7 mouse cellular contexts compared by ENCODE assay signal in genomic region chr13:78210748-78211089, GRCm38 (mm10). TPM values are rescaled to one million over a fixed set of nuclear protein-coding genes. Genes with fewer than 3 reads are reported as not detected.
DNase-seq lines count a peak whose midpoint lies in the region; ATAC-seq lines count a peak whose summit lies in the region.

No protein-coding gene starts in this region.

- peak overlapping the region; percentile 33; the same call in 1 of the 2 replicates for H3K4me3 ChIP-seq in liver, embryonic 11.5 days (ENCODE audit: low read depth, low read length)
- peak overlapping the region; percentile 33 for H3K4me3 ChIP-seq in forebrain, embryonic 11.5 days (ENCODE audit: low read depth, low read length)
- H3K4me3 ChIP-seq in intestine, embryonic 16.5 days (ENCODE audit: low read length): peak overlapping the region; percentile 32
- peak overlapping the region; percentile 41 for H3K4me3 ChIP-seq in neural tube, embryonic 15.5 days (replicated peaks)

- H3K27me3 ChIP-seq in liver, embryonic 11.5 days (replicated peaks; ENCODE audit: control insufficient read depth, insufficient read depth, low read length): peaks cover 73% of the 10 kb centered on the region
- peaks cover 24% of the 10 kb centered on the region for H3K27me3 ChIP-seq in forebrain, embryonic 11.5 days (ENCODE audit: control insufficient read depth, insufficient read depth, low read length)
- peaks cover 48% of the 10 kb centered on the region for H3K27me3 ChIP-seq in intestine, embryonic 16.5 days (replicated peaks; ENCODE audit: control insufficient read depth, insufficient read depth, low read length)
- no peaks in the 10 kb centered on the region for H3K27me3 ChIP-seq in neural tube, embryonic 15.5 days (replicated peaks)

- no peaks in the 10 kb centered on the region for H3K36me3 ChIP-seq in liver, embryonic 11.5 days (ENCODE audit: control insufficient read depth, insufficient read depth, low read length)
- no peaks in the 10 kb centered on the region for H3K36me3 ChIP-seq in forebrain, embryonic 11.5 days (ENCODE audit: control insufficient read depth, insufficient read depth, low read length)
- H3K36me3 ChIP-seq in intestine, embryonic 16.5 days (ENCODE audit: control insufficient read depth, insufficient read depth, low read length): no peaks in the 10 kb centered on the region
- no peaks in the 10 kb centered on the region for H3K36me3 ChIP-seq in neural tube, embryonic 15.5 days

- intact Hi-C loops in left cerebral cortex, postnatal 10 days (cut with DNase I): loop anchor here (5.0 kb wide), 1 partner anchor 217 kb away; no protein-coding TSS in a partner anchor

- H3K4me1 ChIP-seq in liver, embryonic 11.5 days (replicated peaks; ENCODE audit: control insufficient read depth, insufficient read depth, low read length): no peaks in the 10 kb centered on the region
- H3K4me1 ChIP-seq in forebrain, embryonic 11.5 days (replicated peaks; ENCODE audit: control insufficient read depth, insufficient read depth, low read length): peaks cover 38% of the 10 kb centered on the region
- peaks cover 6% of the 10 kb centered on the region; the same call in 1 of the 2 replicates for H3K4me1 ChIP-seq in intestine, embryonic 16.5 days (ENCODE audit: control insufficient read depth, insufficient read depth, low read length)
- peaks cover 57% of the 10 kb centered on the region for H3K4me1 ChIP-seq in neural tube, embryonic 15.5 days

- WGBS in liver, embryonic 11.5 days: 8% methylated on average over 13 of the region's 13 CpGs
- 5% methylated on average over 13 of the region's 13 CpGs for WGBS in forebrain, embryonic 11.5 days
- WGBS in intestine, embryonic 16.5 days: 20% methylated on average over 13 of the region's 13 CpGs
- 12% methylated on average over 13 of the region's 13 CpGs for whole genome bisulfite sequencing in neural tube, embryonic 15.5 days

- H3K9ac ChIP-seq in liver, embryonic 11.5 days (ENCODE audit: low read depth, low read length): no peak overlapping the region
- H3K9ac ChIP-seq in forebrain, embryonic 11.5 days (ENCODE audit: low read length): peak overlapping the region; percentile 65
- H3K9ac ChIP-seq in intestine, embryonic 16.5 days (ENCODE audit: low read depth, low read length): 0 out of 2 replicates have a peak overlapping the region, but pooled peaks have one; percentile 29
- peak overlapping the region; percentile 21 for H3K9ac ChIP-seq in neural tube, embryonic 15.5 days (replicated peaks)

- DNase-seq in liver, embryonic 11.5 days (ENCODE audit: low spot score): no peak
- DNase-seq in liver: no peak
- no peak for DNase-seq in forebrain, embryonic 11.5 days (ENCODE audit: low spot score)
- DNase-seq in gastrocnemius, adult 18-20 months (ENCODE audit: low spot score): no peak
- no peak for DNase-seq in left cerebral cortex, postnatal 10 days (ENCODE audit: extremely low spot score in 1 of 2, low spot score in 2 of 2)

- H3K27ac ChIP-seq in liver, embryonic 11.5 days (ENCODE audit: low read depth, low read length): no peak overlapping the region
- peak overlapping the region; percentile 74; the same call in 1 of the 2 replicates for H3K27ac ChIP-seq in forebrain, embryonic 11.5 days (ENCODE audit: low read depth, low read length)
- H3K27ac ChIP-seq in intestine, embryonic 16.5 days (ENCODE audit: low read length): no peak overlapping the region
- peak overlapping the region; percentile 71; the same call in 1 of the 2 replicates for H3K27ac ChIP-seq in neural tube, embryonic 15.5 days (replicated peaks)

- H3K9me3 ChIP-seq in liver, embryonic 11.5 days (ENCODE audit: control insufficient read depth, low read length): no peaks in the 10 kb centered on the region
- H3K9me3 ChIP-seq in forebrain, embryonic 11.5 days (ENCODE audit: control insufficient read depth, low read length): no peaks in the 10 kb centered on the region
- H3K9me3 ChIP-seq in intestine, embryonic 16.5 days (ENCODE audit: control insufficient read depth, low read length): no peaks in the 10 kb centered on the region
- H3K9me3 ChIP-seq in neural tube, embryonic 15.5 days (replicated peaks): no peaks in the 10 kb centered on the region

- peak overlapping the region; percentile 59 for H3K4me2 ChIP-seq in liver, embryonic 11.5 days
- H3K4me2 ChIP-seq in forebrain, embryonic 11.5 days (ENCODE audit: low read depth, low read length, severe bottlenecking): peak overlapping the region; percentile 72
- H3K4me2 ChIP-seq in intestine, embryonic 16.5 days (ENCODE audit: low read depth, low read length): peak overlapping the region; percentile 62
- H3K4me2 ChIP-seq in neural tube, embryonic 15.5 days: peak overlapping the region; percentile 90

- no peak; the same call in 1 of the 2 replicates for ATAC-seq in liver, embryonic 11.5 days (replicated peaks; ENCODE audit: low FRiP score)
- peak; percentile 45 for ATAC-seq in forebrain, embryonic 11.5 days (replicated peaks; ENCODE audit: low FRiP score)
- ATAC-seq in intestine, embryonic 16.5 days: no peak
- peak; percentile 29; the same call in 1 of the 2 replicates for ATAC-seq in neural tube, embryonic 15.5 days (ENCODE audit: low FRiP score)

RNA-seq across cellular contexts. Expression of gene Nr2f1, which starts 11.2 kb away (rescaled TPM):
- polyA plus RNA-seq in liver, embryonic 11.5 days (2014; fragmentation: Nextera tagmentation; extraction: Ambion mirVana): 6.1 and 6.5 TPM in 2 replicates
- 110 and 122 TPM in 2 replicates for polyA plus RNA-seq in forebrain, embryonic 11.5 days (2014; fragmentation: Nextera tagmentation; extraction: Ambion mirVana)
- 0.87 and 1.2 TPM in 2 replicates for polyA plus RNA-seq in intestine, embryonic 16.5 days (2015; fragmentation: Nextera tagmentation; extraction: Ambion mirVana)
- 30.3 and 37.8 TPM in 2 replicates for polyA plus RNA-seq in neural tube, embryonic 15.5 days (2015; fragmentation: Nextera tagmentation; extraction: Ambion mirVana)
- total RNA-seq in gastrocnemius, adult 18-20 months (2021): under 1 TPM; 0.64 to 0.83 TPM
- 100 to 1,000 TPM; 146 to 153 TPM for total RNA-seq in left cerebral cortex, postnatal 10 days (2021)

Comparison
In these comparisons a context has a peak if more than half of its experiments do, and no peak if none do; other contexts are left out.
1. ATAC-seq: peak in forebrain, embryonic 11.5 days (single experiment) and neural tube, embryonic 15.5 days (single experiment); none in liver, embryonic 11.5 days (single experiment) and intestine, embryonic 16.5 days (single experiment).
2. H3K27ac ChIP-seq: peak in forebrain, embryonic 11.5 days (single experiment) and neural tube, embryonic 15.5 days (single experiment); none in liver, embryonic 11.5 days (single experiment) and intestine, embryonic 16.5 days (single experiment).
3. Peak in every context shown above with its lines, with median percentiles within 50 percentile points of each other: H3K4me2 ChIP-seq and H3K4me3 ChIP-seq.